Mouse (Mus musculus) layer of hippocampus, postnatal 10 days (tissue): ENCODE measurements at regions not wholly inside any gene's neighbourhood (a gene's known extent, or its start where the extent isn't known, plus 50 kb on each side); places are given as distances from the start of the nearest gene placed in this dataset.

ENCODE experiments used
- DNase-seq, 2 experiments: peaks; one replicate each; pipeline ENCODE4 v3.0.0; 2021; ENCODE audit warnings: low spot score in 2 of 2

DNA sequence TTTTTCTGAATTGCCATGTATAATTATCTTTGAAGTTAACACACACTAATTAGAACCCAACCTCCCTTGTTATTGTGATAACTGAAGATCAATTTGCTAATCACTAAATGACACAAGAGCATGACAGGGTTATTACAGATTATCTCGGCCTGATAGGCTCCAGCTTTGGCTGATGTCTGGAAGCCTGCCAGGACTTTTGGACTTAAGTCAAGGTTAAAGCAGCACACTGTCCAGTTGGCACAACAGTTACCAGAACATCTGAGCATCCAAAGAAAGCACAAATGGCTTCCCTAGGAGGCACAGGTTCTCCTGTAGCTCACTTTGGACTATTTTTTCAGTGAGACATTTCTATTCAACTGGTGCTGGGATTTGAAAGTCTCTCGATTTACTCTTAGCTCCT, 475.0 kb upstream of the A730009L09Rik start:
- DNase-seq: peak; percentile 7 to 23

GRCm38 (mm10) chr16:84042010-84042449, 472.9 kb upstream of the A730009L09Rik start:
- DNase-seq: peak; percentile 74 to 77

GRCm38 (mm10) chr16:84045333-84045732, 469.6 kb upstream of the A730009L09Rik start:
- no peak for DNase-seq
